Mouse (Mus musculus) forebrain, embryonic 14.5 days (tissue): ENCODE measurements around the gene Ccdc85c. TPM values are rescaled to one million over a fixed set of nuclear protein-coding genes. Genes with fewer than 3 reads are reported as not detected.

ENCODE experiments used
- polyA plus RNA-seq: library from polyadenylated mRNA; unstranded; fragments of >200 nt; fragmentation: Nextera tagmentation; extraction: Ambion mirVana; gene quantifications from 2 replicates; pipeline ENCODE4 v1.2.1, GENCODE M21; 2014

Gene Ccdc85c
- polyA plus RNA-seq, 1 experiment from 2014 or later = 14.5 TPM

Other genes starting within 250 kb of the Ccdc85c start
- gene Setd3, start 96.1 kb downstream of the Ccdc85c start, polyA plus RNA-seq = 85.9 and 88.9 TPM in 2 replicates
- 8.4 and 10.7 TPM in 2 replicates for gene Ccnk, start 95.8 kb downstream of the Ccdc85c start, polyA plus RNA-seq
- gene Hhipl1, start 30.8 kb upstream of the Ccdc85c start, polyA plus RNA-seq = 1.0 and 1.4 TPM in 2 replicates
- gene Cyp46a1, start 59.0 kb upstream of the Ccdc85c start, polyA plus RNA-seq = 10.9 and 14.3 TPM in 2 replicates
- gene Eml1, start 95.5 kb upstream of the Ccdc85c start, polyA plus RNA-seq = 52.2 and 57.1 TPM in 2 replicates